Mouse (Mus musculus): ENCODE measurements around the gene Zfp212.
"Not testable (repeated sequence)": the region's sequence is repeated elsewhere in the genome, so short reads cannot be mapped to it uniquely, and the experiment has no call there.

The Zfp212 gene

GRCm38 (mm10) chr6:47943021-47943691, 22.9 kb downstream of the Zfp212 start:
- DNase-seq, result peak; percentile 53

- no peak for DNase-seq
Observed at GRCm38 (mm10) chr6:47943721-47944120, 23.4 kb downstream of the Zfp212 start.

- DNase-seq, result no peak
Observed at GRCm38 (mm10) chr6:47947388-47947787, 27.1 kb downstream of the Zfp212 start.

GRCm38 (mm10) chr6:47953191-47953726, 33.0 kb downstream of the Zfp212 start, which contains the start of gene Zfp956:
Gene Zfp956, plus strand, starts transcription at chr6:47953390.
- DNase-seq, result peak; percentile 95

GRCm38 (mm10) chr6:47954425-47954824, 34.1 kb downstream of the Zfp212 start:
- DNase-seq, result no peak

GRCm38 (mm10) chr6:47957816-47958215, 37.5 kb downstream of the Zfp212 start:
- no peak for DNase-seq

GRCm38 (mm10) chr6:47960685-47961421, 40.6 kb downstream of the Zfp212 start:
- DNase-seq, result no peak

GRCm38 (mm10) chr6:47963051-47963450, 42.8 kb downstream of the Zfp212 start:
- peak; percentile 16 for DNase-seq

GRCm38 (mm10) chr6:47968166-47968565, 47.9 kb downstream of the Zfp212 start:
- DNase-seq, result not testable (repeated sequence)

- DNase-seq, result no peak
Observed at GRCm38 (mm10) chr6:47974599-47974998, 54.3 kb downstream of the Zfp212 start.

- DNase-seq, result peak; percentile 54
Observed at GRCm38 (mm10) chr6:47978897-47979368, 58.7 kb downstream of the Zfp212 start.

All from right cerebral cortex, postnatal 25 days (tissue).